Mouse (Mus musculus) cerebellum, postnatal 25 days (tissue): ENCODE measurements around the gene Micall1.

Source experiments
- DNase-seq, 2 experiments: peaks; one replicate each; pipeline ENCODE4 v3.0.0; 2021; ENCODE audit warnings: mixed read lengths in 2 of 2

The Micall1 gene

DNA sequence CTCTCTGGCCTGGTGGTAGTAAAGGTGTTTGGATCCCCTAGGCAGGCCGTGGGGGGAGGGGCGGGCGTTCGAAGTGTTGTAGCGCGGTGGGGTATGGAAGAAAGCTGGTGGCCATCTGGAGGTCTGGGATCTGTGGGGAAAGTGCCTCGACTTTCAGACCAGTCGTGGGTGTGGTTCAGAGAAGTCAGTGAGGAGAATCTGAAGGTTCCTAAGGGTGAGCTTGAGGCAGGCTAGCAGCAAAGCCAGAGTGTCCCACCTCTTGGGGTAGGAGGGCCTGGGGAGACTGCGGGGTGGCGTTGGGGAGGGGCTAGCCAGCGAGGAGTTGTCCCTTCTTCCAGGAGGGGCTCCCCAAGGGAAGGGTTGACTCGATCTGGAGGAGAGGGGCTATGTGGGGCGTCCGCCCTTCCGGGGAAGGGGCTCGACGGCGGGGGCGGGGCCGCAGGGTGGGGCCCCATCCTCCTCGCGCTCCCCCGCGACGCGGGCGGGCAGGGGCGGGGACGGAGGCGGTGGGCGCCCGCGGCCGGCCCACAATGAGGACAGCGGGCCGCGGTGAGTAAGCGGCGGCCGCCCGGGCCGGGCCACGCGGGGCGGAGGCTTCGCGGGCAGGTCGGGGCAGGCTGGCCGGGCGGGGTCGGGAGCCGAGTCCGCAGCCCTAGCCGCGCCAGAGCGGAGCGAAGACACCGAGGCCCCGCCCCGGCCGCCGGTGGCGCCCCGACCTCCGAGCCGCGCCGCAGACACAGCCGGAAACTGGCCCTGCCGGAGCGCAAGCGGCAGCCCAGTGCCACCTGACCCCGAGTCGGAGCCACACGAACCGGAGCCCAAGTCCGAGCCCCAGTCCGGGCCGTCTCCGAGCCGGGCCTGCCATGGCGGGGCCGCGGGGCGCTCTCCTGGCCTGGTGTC, at the start of gene Micall1:
Gene Micall1, plus strand, starts transcription at position 478 of the 900 bp plus-strand sequence.
- peak; percentile 88 to 89 for DNase-seq

DNA sequence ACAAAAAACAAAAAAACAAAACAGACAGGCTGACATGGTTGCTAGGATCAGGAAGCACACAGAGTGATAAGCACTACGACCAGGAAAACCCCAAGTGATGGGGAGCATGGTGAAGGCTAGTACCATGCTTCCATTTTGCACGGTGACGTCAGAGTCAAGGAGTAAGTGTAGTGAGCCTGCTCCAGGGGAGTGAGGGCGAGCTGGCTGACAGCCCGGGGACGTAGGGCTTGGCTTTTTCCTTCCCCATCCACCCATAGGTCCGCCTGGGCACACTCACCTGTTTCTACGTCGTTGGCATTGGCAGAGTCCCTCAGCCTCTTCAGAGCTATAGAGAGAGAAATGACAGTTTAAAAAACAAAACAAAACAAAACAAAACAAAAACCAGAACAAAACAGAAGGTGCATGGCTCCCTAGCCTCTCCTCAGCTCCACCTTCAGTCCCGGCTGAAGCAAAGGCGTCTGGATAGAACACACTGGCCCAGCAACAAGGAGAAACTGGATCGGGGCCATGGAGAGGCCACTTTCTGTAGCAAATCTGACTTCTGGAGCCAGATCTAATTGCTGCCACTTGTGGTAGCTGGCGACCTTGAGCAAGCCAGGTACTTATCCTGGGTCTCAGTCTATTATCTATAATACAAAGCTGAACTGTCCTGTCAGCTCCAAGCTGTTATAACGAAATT, 47.7 kb upstream of the Micall1 start:
- peak in 1 of 2 experiments; percentile 17 for DNase-seq

DNA sequence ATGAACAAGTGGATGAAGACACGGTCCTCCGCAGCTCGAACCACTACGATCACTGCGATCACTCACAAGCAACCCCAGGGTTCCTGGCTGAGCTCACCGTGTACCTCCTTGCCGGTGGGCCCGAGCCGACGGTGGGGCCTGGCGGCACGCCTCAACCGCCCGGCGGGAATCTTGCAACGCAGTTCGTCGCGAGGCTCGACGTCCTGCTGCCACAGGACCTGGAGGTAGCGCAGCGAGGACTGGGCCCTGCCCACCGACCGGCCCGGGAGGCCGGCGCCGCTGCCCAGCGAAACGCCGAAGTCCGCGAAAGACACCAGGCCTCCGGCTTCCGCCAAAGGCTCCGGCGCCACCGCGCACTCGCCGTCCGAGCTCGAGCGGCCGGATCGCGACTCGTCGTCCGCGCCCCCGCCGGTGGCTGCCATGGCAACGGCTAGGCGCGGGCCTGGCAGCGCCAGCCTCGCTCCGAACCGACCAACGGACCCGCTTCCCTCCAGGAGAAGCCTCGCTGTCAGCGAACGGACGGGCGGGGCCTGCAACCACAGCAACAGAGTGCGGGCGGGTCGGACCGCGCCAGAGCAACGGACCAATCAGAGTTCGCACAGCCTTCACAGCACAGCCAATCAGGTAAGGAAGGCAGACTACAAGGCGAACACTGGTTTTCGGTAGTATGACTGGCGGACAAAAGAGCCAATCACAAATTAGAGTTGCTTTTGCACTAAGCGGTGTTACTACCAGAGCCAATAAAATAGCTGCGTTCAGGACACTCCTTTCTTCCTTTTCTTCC, 46.1 kb upstream of the Micall1 start, which contains the start of gene Ankrd54:
Gene Ankrd54, minus strand, starts transcription at position 518 of the 784 bp plus-strand sequence.
- peak; percentile 96 to 97 for DNase-seq

DNA sequence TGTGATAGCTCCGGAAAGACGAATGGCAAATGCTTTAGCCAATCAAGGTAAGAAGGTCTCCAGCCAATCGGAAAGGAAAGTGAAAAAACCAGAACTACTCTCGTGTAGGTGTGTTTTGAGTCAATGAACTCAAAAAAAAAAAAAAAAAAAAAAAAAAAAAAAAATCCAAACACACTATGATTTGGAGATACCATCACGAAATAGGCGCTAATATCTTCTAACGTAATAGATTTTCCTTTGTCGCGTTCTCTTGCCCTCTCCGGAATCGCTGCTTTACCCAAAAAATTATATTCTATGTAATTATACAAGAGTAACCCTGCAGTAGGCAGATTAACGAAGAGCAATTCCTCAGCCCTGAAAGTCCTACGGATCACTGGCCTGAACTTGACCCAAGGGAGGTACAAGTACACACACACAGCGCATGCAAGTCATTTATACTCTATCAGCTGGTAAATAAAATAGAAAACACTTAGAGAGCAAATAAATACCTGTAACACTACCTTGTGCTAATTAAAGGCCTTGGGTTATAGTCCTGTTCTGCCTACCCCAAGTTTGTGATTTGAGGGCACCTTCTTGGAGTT, 45.4 kb upstream of the Micall1 start:
- DNase-seq, result no peak

DNA sequence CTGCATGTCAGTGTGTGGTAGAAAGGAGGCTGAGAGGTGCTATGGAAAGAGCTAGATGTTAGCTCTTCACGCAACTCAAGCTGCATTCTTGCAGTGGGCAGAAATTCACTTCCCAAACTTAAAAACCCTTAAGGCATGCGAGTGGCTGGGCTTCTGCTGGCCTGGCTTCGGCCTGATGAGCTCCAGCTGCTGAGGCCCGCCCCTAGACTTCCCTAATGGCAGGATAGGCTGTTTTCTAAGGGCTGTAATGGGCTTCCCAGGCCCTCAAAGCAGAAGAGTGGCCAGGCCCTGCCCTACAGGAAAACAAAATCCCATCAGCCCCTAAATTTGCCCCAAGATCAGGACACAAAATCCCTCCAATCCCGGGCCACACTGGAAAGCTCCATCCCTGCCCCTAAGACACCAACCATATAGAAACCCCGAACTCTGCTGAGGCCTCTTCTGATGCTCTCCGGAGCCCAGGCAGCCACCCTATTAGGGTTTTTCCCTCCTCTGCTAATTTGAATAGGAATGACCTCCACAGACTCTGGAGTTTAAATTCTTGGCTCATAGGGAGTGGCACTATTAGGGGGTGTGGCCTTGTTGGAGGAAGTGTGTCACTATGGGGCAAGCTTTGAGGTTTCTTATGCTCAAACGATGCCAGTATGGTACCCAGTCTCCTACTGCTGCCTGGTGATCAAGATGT, 43.5 kb upstream of the Micall1 start:
- no peak for DNase-seq

DNA sequence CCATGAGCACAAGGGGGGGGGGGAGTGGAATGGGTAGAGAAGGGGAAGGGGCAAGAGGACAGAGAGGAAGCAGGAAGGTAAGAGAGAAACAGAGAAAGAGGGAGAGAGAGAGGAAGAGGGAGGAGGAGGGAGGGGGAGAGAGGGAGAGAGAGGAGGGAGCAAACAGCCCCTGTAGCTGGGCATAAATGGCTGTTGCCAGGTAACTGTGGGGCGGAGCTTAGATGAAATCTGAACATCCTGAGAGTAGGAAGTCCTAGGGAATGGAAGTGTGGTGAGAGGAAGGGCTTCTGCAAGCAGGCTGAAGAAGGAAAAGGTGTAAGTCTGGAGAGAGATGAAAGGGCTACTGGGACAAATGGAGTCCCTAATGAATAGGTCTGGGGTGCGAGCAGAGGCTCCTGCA, 42.4 kb upstream of the Micall1 start:
- DNase-seq, result no peak

DNA sequence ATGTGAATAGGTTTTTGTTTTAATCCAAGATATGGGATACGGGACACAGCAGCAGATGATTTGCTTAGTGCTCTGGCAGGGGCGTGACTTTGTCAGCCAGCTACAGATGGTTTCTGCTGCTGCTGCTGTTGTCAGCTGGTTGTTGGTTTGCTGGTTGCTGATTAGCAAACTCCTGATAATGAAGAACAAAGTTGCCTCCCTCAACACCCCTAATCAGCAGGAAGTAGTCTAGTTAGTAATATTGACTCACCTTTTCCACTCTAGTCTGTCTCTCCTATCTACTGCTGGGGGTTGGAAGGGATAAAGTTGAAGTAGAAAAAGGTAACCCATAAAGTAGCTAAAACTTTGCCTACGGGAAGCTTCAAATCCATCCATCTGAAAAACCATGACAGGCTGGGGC, 41.1 kb upstream of the Micall1 start:
- no peak for DNase-seq

DNA sequence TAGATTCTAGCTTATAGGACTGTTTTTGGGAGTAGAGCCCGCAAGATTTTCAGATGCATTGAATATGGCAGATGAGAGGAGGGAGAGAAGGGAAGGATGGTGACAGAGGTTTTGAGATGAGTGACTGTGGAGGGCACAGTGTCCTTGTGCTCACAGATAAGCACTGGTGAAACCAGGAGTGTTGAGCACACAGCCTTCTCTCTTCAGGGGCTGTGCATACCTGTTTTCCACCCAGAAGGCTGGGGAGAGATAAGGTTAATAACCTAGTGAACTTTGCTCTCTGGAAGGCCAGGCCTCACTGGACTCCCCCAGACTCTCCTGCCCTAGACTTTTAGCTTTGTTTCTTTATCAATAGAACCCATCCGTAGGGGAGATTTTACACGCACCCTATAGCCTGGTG, 40.3 kb upstream of the Micall1 start:
- DNase-seq, result no peak

DNA sequence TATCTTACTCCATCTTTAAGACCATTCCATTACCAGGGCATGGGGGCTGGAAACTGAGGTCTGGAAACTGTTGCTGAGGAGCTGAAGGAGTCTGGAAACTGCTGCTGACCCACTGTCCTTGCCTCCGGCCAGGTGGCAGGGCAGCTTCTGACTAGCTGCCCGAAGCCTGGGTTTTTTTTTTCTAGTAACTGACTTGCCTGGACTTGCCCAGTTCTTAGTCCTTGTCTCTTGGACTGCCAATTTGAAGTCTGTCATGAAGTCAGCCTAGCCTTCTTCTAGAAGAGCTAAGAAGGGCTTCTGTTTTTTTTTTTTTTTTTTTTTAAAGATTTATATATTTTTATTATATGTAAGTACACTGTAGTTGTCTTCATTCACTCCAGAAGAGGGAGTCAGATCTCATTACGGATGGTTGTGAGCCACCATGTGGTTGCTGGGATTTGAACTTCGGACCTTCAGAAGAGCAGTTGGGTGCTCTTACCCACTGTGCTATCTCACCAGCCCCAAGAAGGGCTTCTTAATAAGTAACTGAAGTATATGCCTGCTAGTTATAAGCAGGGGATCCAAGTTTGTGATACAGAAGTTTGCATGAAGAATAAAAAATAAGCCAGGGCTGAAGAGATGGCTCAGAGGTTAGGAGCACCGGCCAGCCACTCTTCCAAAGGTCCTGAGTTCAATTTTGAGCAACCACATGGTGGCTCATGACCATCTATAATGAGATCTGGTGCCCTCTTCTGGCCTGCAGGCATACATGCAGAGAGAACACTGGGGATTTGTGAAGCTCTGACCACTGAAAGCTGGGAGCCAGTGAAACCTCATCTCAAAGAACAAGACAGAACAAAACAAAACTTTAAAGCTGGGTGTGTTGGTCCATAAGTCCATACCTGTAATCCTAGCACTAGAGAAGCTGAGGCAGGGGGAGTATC, 37.3 kb upstream of the Micall1 start:
- peak; percentile 55 to 68 for DNase-seq

DNA sequence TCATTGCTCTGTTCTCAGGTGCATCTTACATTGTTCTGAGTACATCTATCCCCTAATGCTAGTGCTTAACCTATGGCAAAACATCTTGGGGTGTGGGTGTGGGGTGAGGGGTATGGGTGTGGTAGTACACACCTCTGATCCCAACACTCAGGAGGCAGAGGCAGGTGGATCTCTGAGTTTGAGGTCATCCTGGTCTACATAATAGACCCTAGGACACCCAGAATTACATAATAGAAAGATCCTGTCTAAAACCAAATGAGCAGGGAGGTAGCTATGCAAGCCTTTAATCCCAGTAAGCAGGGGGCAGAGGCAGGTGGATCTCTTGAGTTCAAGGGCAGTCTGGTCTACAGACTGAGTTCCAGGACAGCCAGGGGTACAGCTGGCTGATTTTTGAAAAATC, 34.9 kb upstream of the Micall1 start:
- DNase-seq, result no peak

DNA sequence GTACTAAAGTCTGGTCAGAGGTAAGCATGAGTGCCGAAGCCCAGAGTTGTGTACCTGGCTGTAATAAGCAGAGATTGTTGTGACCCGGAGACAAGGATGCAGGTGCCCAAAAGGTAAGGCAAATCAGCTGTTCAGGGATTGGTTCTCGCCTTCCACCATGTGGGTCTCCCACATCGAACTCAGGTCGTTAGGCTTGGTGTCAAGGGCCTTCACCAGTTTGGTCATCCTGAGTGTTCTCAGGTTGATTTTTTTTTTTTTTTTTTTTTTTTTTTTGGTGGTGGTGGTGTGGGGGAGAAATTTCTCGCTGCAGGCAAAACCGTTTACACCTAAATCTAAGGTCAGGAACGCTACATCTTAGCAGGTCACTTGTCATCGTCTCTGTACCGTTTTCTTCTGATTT, 34.3 kb upstream of the Micall1 start:
- no peak for DNase-seq

DNA sequence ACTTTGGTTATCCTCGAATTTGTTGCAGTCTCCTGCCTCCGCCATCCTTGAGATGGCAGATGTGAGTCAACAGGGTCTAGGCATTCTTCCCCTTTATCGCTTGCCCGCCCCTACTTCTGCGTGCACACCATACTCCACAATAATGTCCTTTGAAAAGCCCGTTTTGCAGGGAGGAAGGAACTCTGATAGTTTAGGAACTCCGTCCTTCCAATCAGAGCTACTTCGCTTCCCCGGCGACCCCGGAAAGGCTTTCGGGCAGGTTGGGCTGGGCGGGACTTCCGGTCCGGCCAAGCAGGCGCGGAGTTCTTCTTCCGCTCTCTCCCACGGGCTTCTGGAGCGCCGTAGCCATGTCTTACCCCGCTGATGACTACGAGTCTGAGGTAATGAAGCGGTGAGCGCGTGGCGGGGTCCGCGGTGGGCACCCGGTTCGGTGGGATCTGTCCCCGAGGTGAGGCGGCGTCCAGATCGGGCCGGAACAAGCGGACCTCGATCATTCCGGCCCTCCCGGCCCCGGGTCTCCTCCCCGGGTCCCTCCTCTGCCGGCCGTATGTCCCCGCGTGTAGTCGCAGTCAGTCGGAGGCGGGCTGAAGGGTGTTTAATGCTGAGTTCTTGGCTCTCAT, 33.7 kb upstream of the Micall1 start, which contains the start of gene Eif3l:
Gene Eif3l, plus strand, starts transcription at position 267 of the 620 bp plus-strand sequence.
- DNase-seq, result peak; percentile 85 to 93

DNA sequence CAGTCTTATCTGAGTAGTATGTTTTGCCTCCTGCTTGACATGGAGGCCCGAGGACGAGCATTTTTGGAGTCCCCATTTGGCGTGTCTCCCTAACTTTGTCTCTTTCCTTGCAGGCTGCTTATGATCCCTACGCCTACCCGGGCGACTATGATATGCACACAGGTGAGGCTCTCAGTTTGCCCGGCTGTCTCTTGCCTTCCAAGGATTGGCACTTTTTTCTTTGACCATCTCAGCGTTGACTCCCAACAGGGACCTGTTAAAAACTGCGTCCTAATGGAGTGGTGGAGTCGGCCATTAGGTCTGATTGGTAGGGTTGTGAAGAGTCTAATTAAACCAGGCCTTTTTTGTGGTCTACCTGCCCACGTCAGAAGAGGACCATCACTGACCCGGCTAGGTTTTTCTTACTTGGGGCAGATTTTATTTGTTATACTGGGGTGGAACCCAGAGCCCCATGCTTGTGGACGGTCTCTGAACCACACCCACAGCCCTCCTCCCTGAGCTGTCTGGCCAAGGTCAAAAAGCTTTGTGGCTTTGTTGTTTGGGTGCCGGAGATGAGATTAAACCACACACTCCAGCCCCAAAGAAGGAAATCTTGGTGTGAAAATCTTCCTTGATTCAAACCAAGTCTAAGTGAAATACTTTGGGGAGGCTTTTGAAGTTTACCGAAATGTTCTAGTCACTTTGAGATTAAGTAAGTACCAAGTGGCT, 32.9 kb upstream of the Micall1 start:
- no peak for DNase-seq

DNA sequence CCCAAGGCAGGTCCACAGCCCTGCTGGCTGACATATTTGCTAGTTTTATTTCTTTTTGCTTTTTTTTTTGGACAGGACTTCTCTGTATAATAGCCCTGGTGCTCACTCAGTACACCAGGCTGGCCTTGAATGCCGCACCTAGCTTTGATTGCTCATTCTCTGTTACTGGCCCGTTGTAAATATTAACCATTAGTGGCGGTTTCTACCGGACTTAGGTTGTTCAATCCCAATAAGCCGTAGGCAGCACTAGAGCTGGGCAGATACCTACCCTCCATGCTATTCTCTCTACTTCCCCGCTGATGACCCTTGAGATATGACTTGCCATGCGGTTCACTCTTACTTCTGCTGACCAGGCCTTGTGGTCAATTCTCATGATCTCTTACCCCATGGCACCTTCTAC, 29.1 kb upstream of the Micall1 start:
- DNase-seq, result no peak

DNA sequence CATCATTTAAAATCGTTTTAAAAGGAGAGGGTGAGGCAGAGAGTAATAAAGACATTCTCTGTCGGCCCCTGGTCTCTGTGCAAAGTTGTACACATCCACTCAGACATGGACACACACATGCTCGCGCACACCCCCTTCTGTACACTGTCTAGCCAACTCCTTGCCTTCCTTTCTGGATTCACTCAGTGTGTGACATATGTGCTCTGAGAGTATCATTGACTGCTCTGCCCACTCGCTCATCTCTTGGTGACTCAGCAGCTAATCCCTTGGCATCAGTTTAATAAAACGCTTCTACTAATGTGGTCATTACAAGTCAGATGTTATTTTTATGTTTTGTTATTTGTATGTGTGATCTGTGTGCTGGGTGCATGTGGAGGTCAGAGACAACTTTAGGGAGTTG, 16.4 kb upstream of the Micall1 start:
- DNase-seq, result no peak

DNA sequence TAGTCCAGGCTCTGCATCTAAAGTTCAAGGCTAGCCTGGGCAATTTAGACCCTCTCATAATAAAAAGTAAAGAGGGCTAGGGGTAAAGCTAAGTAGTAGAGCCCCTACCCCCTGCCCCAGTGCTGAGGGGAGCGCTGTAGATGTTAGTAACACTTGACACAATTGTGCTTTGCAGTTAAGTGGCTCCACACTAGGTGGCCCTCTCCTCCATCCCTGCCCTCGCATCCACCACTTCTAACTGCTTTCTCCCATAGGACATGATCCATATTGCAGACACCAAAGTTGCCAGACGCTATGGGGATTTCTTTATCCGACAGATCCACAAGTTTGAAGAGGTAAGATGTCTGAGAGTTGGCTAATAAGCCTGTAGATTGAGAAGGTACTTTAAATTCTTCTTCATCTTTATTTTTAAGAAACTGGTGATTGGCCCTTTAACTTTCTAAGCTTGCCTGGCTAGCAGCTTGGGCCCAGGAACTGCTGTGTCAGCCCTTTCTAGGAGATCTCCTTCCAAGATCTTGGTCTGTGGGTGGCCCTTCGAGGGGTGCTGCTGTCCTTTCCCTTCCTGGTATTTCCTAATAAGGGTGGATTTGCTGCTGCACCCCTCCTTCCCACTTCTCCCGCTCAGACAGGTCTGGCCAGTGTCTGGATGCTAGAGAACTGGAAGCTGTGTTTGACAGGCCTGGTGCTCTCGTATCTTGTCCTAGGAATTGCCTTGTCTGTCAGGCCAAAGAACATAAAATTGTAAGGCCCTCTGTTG, 15.4 kb upstream of the Micall1 start:
- DNase-seq, result peak; percentile 28 to 54

DNA sequence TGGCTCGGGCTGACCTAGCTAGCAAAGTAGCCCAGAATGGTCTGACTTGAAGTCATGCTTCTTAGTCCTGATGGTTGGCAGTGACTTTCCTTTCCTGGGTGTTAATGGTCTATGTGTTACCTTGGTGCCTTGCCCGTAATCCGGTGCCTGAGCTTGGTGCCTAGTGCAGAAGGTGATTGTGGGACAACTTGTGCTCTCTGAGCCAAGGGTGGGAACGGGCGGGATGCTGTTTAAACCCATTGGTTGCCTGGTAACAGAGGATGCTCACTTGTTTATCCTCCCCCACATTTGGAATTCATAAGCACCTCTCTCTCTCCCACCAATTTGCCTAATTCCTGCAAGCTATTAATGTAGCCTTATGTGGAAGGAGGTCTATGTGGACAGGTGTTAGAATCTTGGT, 13.2 kb upstream of the Micall1 start:
- DNase-seq, result no peak

DNA sequence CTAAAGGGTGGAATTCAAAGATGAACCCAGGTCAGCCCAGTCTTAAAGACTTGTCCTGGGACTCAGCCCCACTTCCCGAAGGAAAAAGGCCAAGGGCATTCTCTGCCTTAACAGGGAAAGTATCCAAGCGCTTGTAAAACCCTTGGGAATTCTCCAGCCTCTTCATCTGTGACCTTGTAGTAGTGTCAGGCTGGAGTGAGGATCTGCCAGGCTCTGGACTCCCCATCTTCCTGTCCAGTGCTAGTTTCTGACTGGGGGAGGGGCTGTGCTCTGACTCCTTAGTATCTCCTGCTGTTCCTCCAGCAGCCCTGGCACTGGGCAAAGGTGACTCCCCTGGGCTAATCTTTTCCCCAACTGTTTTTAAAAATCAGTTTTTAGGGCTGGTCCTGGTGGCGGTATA, 12.1 kb upstream of the Micall1 start:
- no peak for DNase-seq

DNA sequence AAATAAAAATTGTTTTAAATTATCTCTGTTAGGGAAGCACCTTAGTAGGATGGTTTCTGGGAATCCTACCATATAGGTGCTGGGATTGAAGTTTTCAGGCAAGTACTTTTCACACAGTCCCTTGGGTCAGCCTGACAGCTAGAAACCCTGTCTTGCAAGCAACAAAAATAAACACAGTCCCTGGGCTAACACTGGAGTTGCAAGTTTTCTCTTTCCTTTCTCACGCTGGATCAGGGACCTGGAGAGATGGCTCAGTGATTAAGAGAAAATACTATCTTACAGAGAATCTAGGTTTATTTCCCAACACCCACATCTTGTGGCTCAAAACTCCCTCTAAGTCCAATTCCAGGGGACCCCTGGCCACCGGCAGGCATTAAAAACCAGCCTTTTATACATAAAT, 11.6 kb upstream of the Micall1 start:
- no peak for DNase-seq
